Mouse (Mus musculus): Measurements from ENCODE around the gene Gpr152.

Gene Gpr152

GRCm38 (mm10) chr19:4139446-4139845 is at the start of gene Gpr152:
Gpr152 (plus strand) TSS chr19:4139787.
- no peak for DNase-seq (ENCODE audit: low spot score in 2 of 2)

- DNase-seq (ENCODE audit: low spot score in 2 of 2) = no peak
Observed at GRCm38 (mm10) chr19:4090446-4090845, 49.1 kb upstream of the Gpr152 start.

GRCm38 (mm10) chr19:4091383-4091782 is 48.2 kb upstream of the Gpr152 start:
- no peak for DNase-seq (ENCODE audit: low spot score in 2 of 2)

- DNase-seq (ENCODE audit: low spot score in 2 of 2) = no peak
Observed at GRCm38 (mm10) chr19:4092750-4093149, 46.8 kb upstream of the Gpr152 start.

- DNase-seq (ENCODE audit: low spot score in 2 of 2) = no peak
Observed at GRCm38 (mm10) chr19:4093772-4094171, 45.8 kb upstream of the Gpr152 start.

GRCm38 (mm10) chr19:4094348-4094747 is 45.2 kb upstream of the Gpr152 start:
- no peak for DNase-seq (ENCODE audit: low spot score in 2 of 2)

- no peak for DNase-seq (ENCODE audit: low spot score in 2 of 2)
Observed at GRCm38 (mm10) chr19:4094774-4095303, 44.7 kb upstream of the Gpr152 start.

GRCm38 (mm10) chr19:4095802-4096201 is 43.8 kb upstream of the Gpr152 start:
- no peak for DNase-seq (ENCODE audit: low spot score in 2 of 2)

GRCm38 (mm10) chr19:4096642-4097440 is 42.7 kb upstream of the Gpr152 start, which contains the start of gene Cdk2ap2:
Cdk2ap2 (plus strand) TSS chr19:4097182.
- peak; percentile 99 to 100 for DNase-seq (ENCODE audit: low spot score in 2 of 2)

- DNase-seq (ENCODE audit: low spot score in 2 of 2) = peak; percentile 61 to 67
Observed at GRCm38 (mm10) chr19:4097441-4097825, 42.2 kb upstream of the Gpr152 start.

- no peak for DNase-seq (ENCODE audit: low spot score in 2 of 2)
Observed at GRCm38 (mm10) chr19:4098426-4098825, 41.2 kb upstream of the Gpr152 start.

GRCm38 (mm10) chr19:4099056-4099455 is 40.5 kb upstream of the Gpr152 start:
- peak; percentile 80 to 87 for DNase-seq (ENCODE audit: low spot score in 2 of 2)

- DNase-seq (ENCODE audit: low spot score in 2 of 2) = no peak
Observed at GRCm38 (mm10) chr19:4099837-4100717, 39.5 kb upstream of the Gpr152 start, which contains the start of gene Pitpnm1. Pitpnm1 (plus strand) TSS chr19:4099998.

GRCm38 (mm10) chr19:4100718-4101261 is 38.8 kb upstream of the Gpr152 start:
- DNase-seq (ENCODE audit: low spot score in 2 of 2) = peak; percentile 66 to 68

GRCm38 (mm10) chr19:4101466-4101865 is 38.1 kb upstream of the Gpr152 start:
- DNase-seq (ENCODE audit: low spot score in 2 of 2) = no peak

GRCm38 (mm10) chr19:4102049-4102448 is 37.5 kb upstream of the Gpr152 start:
- no peak for DNase-seq (ENCODE audit: low spot score in 2 of 2)

- DNase-seq (ENCODE audit: low spot score in 2 of 2) = no peak
Observed at GRCm38 (mm10) chr19:4102626-4103025, 37.0 kb upstream of the Gpr152 start.

GRCm38 (mm10) chr19:4103294-4103693 is 36.3 kb upstream of the Gpr152 start:
- DNase-seq (ENCODE audit: low spot score in 2 of 2) = no peak

GRCm38 (mm10) chr19:4103792-4104191 is 35.8 kb upstream of the Gpr152 start:
- no peak for DNase-seq (ENCODE audit: low spot score in 2 of 2)

GRCm38 (mm10) chr19:4104675-4105194 is 34.9 kb upstream of the Gpr152 start:
- DNase-seq (ENCODE audit: low spot score in 2 of 2) = no peak

GRCm38 (mm10) chr19:4106654-4107053 is 32.9 kb upstream of the Gpr152 start:
- no peak for DNase-seq (ENCODE audit: low spot score in 2 of 2)

GRCm38 (mm10) chr19:4108535-4108934 is 31.1 kb upstream of the Gpr152 start:
- no peak for DNase-seq (ENCODE audit: low spot score in 2 of 2)
